Mouse (Mus musculus): Measurements from ENCODE around the gene Slc17a7.

GRCm38 (mm10) chr7:45141319-45141718, 22.4 kb upstream of the Slc17a7 start:
- no peak for TF ChIP-seq POLR2A (IDR thresholded peaks at IDR 0.05; ENCODE audit: low read depth, low read length)
- no peak for TF ChIP-seq CTCF (IDR thresholded peaks at IDR 0.05; ENCODE audit: borderline replicate concordance, insufficient read depth, low read length)
